Mouse (Mus musculus) stomach, postnatal 0 days (tissue): ENCODE results near the gene Stx1a.

Experiments
- CTCF ChIP-seq: IDR thresholded peaks from 2 replicates; pipeline ENCODE4 v1.5.1; 2016; ENCODE audit warnings: antibody characterized with exemption, low read depth, mild to moderate bottlenecking, moderate library complexity
- EP300 ChIP-seq: optimal IDR thresholded peaks from 2 replicates; pipeline ENCODE3; 2016; ENCODE audit warnings: antibody characterized with exemption

DNA sequence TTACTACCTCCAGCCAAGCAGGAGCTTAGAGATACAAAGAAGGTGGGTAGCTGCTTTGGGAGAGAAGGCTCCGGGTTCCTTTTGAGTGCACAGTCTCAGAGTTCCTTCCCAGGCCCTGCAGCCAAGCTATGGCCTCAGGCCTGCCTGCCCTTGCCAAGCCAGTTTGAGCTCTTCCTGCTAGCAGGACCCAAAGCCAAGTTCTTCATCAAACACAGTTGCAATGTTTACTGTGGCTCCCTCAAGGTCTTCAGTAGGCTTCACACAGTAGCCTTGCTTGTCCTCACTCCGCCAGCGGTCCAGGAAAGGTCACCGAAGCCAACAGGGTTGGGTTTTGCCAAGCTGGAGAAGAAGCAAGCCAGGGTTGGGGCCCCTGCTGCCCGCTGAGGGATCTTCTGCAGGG is 30.7 kb upstream of the Stx1a start:
- no peak for TF ChIP-seq CTCF
- no peak for TF ChIP-seq EP300
